Mouse (Mus musculus) kidney, adult 9 months (tissue): Measurements from ENCODE around the gene Dctn2.
A peak's percentile ranks its signal among the peaks of the same experiment; 100 is the strongest.

Source experiments
- DNase-seq: peaks from one replicate; pipeline ENCODE4 v3.0.0; 2022

Gene Dctn2

DNA sequence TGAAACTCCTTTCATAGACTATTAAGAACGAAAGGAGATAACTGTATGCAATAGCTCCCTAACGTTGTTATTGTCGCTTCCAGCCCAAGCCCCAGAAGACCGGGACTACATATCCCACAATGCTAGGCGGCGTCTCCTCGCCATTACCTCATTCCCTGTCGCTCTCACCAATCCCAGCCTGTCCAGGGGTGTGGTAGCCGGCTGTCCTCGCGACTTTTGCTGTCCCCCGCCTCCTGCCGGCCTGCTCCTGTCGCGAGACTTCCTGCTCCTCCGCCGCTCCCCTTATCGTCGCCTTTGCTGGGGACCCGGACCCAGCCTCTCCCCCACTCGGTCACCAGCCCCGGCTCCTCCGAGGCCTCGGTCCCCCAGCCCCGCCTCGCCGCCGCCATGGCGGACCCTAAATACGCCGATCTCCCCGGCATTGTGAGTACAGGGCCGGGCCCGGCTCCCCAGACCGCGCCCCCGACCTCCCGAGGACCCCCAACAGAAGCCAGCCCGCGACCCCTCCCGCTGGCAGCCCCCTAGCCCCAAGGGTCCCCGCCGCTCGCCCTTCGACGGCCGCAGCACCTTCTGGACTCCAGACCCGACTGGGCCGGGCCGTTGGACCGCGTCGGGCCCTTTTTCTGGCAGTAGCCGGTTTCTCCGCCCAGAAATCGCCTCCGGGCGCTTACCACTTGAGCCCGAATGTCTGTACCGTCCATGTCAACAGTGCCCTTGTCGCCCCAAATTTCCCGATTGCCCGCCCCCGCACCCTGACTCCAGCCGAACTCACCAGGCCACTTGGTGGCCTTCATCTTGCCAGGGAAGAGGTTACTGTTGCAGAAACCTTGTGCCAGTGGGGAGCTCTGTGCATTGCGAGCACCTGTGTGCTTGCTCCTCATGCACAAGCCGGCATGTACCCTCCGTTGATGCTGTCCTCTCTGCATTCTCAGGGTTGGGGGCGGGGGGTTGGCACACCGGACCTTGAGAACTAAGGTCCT is at the start of gene Dctn2:
Gene Dctn2, plus strand, starts transcription at position 257 of the 980 bp plus-strand sequence.
- peak; percentile 97 for DNase-seq

DNA sequence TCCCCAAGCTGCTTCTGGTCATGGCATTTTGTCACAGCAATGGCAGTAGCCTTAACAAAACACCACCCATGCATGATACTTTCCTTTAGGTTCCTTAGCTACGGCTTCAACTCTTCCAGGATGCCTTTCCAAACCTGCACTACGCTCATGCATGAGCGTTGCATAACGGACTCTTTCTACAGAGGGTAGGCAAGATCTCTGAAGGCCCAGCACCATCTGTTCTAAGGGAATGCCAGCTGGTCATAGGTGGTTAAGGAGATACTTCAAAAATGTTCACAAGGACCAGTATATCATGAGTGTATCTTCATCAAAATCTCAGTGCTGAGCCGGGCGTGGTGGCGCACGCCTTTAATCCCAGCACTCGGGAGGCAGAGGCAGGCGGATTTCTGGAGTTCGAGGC is 49.7 kb upstream of the Dctn2 start:
- no peak for DNase-seq

DNA sequence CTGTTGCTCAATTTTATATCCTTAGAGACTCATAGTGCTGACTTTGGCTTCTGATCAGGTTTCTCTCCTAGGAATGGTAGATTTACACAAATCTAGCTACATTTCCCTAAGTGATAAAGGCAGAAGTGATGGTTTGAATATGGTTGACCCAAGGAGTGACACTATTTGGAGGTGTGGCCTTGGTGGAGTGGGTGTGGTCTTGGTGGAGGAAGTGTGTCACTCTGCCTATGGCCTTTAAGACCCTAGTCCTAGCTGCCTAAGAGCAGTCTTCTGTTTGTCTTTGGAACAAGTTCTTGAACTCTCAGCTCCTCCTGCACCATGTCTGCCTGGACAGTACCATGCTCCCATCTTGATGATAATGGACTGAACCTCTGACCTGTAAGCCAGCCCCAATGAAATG is 49.0 kb upstream of the Dctn2 start:
- no peak for DNase-seq

DNA sequence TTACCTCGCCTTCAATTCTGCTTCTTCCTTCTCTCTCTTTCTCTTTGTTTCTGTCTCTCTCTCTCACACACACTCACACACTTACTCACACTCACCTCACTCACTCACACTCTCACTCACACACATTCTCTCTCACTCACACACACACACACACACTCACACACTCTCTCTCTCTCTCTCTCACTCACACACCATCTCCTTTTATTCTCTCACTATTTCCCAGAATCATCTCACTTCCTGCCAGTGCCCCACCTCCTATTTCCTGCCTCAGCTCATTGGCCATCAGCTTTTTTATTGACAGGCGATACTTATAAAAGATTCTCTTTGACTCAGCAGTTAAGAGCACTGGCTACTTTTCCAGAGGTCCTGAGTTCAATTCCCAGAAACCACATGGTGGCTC is 47.8 kb upstream of the Dctn2 start:
- no peak for DNase-seq

DNA sequence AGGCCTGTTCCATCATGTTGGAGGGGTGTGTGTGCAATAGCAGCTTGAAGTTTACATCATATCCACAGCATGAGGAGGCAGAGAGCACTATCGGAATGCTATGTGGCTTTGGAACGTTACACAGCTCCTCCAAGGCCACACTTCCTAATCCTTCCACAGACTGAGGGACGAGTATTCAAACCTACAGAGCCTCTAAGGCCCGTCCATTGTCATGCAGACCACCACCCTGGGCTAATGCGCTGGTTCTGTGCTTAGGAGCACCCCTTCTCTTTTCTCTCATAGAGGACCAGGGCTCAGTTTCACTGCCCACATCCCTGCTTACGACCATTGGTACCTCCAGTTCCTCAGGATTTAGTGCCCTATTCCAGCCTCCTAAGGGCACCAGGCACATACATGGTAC is 41.0 kb upstream of the Dctn2 start:
- DNase-seq: no peak

DNA sequence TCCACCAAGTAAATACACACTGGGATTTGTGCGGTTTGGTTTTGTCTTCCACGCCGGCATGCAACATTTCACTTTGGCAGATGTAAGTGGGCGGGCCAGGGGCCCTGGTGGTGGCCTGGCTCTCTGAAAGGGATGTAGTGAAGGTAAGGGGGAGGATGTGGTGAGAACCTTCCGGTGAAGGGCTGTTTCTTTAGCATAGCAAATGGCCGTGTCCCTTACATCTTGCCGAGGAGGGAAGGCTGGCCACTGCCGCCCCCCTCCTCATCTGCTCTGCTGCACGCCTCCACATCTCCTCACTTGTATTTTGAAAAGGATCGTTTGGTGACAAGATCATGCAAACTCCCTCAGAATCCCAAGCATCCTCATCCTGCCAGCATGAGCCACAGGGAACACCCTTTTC is 40.4 kb upstream of the Dctn2 start:
- DNase-seq: no peak

DNA sequence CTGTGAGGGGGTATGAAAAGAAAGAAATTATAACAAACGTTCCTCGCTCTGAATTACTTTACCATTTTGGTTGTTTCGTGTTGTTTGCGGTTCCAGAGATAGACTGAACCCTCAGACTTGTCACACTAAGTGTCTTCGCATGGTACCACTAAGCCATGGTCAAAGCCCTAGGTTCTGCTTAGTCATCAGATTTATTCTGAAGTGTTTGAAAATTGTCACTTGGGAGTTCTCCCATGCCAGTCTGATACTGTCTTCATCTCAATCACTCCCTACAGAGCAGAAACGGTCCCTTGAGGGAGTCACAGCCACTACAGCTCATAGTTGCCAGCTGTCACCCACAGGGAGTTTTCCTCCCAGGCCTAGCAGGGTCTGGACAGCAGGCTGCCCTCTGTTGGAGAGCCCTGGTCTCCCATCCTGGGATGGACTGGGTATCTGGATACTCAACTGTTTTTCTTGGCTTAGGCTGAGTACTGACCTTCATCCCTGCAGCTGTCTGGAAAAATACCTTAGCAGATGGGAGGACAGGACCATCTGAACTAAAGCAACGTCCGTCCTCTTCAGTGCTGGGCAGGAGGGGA is 39.8 kb upstream of the Dctn2 start:
- DNase-seq: peak; percentile 36

DNA sequence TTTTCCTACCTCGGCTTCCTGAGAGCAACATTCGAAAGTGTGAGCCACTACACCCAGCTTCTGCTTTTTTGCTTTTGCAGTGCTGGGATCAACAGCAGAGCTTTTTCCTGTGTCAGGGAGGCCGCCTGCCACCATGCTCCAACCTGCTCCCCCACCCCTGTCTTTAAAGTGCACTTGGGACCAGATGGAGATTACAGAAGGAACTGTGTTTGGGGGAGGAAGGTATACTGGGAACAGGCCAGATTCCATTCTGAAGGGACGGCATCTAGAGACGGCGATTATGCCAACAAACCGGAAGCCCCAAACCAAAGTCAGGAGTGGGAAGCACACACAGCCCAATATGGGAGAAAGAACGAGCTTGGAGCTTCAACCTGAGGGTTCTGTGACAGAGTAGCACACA is 39.0 kb upstream of the Dctn2 start:
- no peak for DNase-seq

DNA sequence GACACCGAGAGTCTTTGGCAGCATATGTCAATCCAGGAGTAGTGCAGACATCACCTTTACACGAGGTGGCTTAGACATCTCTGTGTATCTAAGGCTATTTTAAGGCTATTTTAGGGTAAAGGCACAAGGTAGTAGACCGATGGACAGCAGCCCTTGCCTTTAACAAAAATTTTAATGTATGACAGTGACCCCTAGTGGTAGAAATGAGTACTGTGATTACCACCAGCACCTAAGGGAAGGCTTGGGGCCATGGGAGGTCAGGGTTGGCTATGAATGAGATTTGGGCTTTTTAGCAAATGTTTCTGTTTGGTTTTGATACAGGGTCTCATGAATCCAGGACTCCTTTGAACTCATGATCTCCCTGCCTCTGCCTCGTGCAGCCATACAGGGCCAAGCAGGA is 37.3 kb upstream of the Dctn2 start:
- DNase-seq: peak; percentile 82

DNA sequence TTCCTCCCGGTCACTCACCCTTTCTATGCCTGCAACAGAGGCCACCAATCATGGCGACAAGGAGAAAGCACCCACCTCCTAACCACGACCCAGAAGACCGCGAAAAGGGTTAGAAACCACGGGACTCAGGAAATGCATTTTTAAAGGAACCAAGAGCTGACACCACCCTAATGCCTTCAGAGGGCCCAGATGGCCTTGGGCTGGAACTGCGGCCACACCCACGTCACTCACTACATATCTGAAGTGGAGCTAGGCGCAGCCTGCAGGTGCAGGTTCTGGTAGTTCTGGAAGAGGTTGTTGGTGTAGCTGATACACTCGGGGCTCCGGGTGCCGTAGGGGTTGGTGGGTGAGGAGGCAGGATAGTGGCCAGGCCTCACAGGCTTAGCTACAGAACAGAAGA is 35.5 kb upstream of the Dctn2 start:
- no peak for DNase-seq

DNA sequence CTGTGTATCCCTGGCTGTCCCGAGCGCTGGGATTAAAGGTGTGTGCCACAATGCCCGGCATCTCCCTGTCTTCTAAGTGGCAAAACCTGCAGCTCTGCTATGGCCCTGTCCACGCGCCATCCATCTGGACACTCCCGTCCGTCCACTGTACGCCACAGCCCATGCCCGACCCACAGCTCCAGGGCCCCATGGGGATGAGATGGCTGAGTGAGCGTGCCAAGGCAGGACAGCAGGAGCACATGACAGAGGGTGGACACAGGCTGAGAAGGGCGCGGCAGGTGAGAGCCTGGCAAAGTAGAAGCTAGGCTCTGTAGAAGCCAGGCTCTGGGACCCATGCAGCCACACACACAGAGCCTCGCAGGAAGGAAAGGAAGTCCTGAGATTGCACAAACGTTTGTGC is 34.4 kb upstream of the Dctn2 start:
- no peak for DNase-seq

DNA sequence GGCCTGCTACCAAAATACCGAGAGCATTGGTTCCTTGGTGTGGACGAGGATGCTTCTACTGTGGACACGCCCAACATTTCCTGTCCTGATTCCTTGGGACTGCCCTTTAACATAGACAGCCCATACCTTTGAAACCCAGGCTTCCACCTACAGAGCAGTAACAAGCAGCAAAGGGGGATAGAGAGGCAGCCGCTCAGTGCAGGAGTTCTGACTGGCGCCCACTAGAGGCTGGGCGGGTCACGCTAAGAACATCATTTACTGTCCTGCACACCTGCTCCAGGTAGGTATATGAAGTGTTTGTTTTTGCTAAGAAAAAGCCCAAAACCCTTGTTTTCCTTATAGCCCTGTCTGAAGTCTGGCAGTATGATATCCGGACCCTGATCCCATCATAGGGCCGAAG is 33.0 kb upstream of the Dctn2 start:
- no peak for DNase-seq

DNA sequence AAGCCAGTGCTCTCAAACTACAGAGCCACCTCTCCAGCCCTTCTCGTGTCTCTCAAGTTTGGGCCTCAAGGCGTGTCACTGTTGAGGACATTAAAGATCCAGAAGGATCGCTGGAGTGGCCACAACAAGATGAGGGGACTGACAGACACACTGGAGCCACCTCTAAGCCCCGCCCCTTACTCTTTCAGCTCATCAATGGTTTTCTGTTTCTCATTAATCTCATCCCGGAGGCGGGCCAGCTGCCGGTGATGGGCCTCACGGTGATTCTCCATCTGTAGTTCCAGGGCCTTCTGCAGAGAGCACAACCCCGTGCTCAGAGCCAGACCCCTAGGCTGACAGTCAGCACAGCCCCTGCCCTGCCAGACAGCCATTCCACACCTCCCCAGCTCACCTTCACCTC is 29.6 kb upstream of the Dctn2 start:
- no peak for DNase-seq

DNA sequence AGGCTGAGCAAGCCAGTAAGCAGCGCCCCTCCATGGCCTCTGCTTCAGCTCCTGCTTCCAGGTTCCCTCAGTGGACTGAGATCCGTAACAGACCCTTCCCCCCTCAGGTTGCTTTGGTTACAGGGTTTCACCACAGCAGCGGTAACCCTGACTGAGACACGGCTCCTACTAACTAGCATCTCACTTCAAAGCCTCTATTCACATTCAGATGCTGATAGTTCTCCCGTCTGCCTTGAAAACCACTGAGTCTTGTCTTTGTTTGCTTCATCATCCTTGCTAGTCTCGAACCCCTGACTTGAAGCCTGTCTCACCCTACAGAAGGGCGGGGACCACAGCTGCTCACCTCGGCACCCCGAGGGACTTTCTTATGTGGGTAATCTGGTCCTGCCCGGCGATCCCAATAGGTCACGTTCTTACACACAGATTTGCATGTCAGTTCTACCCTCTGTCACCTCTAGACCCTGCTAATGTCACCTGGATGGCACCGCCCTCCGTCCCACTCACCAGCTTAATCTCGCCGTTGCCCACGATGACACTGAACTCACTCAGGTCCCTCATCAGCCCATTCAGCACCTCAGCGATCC is 27.8 kb upstream of the Dctn2 start:
- no peak for DNase-seq

DNA sequence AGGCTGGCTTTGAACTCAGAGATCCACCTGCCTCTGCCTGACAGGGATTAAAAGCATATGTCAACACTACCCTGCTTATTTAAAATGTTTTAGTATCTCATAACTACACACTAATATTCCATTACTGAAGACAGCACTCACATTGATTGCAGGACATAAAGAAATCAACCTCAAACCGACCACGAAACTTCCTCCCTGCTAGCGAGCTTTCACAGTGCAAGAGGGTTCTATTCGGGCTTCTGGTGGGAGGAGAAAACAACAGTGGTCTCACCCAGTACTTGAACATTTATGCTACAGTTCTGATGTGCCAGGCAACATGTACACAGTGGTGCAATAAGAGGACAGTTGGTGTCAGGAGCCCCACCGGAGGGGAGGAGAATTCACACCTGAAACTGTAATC is 15.4 kb upstream of the Dctn2 start:
- no peak for DNase-seq

DNA sequence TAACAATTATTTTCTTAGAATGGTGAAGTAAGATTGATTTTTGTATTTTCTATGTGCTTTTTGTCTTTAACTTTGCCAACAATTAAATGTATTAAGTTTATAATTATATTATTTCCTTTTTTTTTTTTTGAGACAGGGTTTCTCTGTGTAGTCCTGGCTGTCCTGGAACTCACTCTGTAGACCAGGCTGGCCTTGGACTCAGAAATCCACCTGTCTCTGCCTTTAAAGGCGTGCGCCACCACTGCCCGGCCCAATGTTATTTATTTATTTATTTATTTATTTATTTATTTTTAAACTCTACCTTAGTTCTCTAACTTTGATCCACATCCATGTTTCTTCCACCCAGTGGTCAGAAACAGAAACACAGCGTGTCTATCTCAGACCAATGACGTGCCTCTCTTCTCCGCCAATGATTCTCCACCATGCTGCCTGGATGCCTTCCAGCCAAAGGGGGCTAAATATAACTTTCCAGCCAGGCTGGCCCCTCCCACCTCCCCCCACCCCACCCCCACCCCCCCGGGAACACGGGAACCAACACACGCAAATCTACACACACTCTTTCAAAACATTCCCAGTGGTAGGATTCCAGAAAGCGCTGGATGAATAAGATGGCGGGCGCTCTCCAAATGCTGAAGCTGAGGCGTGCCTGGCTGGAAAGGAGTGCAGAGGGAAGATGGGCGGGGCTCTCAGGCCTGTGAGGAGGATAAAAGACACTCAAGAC is 10.4 kb upstream of the Dctn2 start:
- DNase-seq: peak; percentile 53

DNA sequence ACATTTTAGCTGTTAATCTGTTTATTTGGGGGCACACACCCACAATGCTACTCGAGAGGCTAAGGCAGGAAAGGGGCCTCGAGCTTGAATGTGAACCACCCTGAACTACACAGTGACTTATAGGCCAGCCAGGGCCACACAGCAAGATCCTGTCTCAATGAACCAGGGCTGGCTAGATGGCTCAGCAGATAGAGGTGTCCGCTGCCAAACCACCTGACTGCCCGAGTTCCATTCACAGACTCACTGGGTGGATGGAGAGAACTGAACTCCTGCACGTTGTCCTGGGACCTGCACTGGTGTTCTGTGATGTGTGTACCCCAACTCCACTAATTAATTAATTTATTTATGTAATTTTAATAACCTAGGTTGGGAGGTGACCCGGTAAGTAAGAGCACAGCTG is 8.4 kb upstream of the Dctn2 start:
- no peak for DNase-seq

DNA sequence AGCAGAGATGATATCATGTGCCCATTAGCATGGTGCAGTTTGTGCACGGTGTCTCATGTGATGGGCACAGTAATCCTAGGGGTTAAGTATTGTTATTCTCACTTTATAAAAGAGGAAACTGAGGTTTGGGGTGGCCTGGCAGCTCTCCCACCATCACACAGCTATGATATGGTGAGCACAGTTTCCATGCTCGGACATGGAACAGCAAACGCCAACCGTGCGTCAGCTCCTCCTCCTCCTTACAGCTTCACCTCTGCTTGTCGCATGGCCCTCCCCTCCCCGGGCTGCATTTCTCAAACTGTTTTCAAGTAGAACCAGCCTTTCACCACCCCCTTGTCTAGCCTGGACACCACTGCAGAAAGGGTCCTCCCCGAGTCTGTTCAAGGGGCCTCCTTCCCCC is 7.7 kb upstream of the Dctn2 start:
- DNase-seq: no peak

DNA sequence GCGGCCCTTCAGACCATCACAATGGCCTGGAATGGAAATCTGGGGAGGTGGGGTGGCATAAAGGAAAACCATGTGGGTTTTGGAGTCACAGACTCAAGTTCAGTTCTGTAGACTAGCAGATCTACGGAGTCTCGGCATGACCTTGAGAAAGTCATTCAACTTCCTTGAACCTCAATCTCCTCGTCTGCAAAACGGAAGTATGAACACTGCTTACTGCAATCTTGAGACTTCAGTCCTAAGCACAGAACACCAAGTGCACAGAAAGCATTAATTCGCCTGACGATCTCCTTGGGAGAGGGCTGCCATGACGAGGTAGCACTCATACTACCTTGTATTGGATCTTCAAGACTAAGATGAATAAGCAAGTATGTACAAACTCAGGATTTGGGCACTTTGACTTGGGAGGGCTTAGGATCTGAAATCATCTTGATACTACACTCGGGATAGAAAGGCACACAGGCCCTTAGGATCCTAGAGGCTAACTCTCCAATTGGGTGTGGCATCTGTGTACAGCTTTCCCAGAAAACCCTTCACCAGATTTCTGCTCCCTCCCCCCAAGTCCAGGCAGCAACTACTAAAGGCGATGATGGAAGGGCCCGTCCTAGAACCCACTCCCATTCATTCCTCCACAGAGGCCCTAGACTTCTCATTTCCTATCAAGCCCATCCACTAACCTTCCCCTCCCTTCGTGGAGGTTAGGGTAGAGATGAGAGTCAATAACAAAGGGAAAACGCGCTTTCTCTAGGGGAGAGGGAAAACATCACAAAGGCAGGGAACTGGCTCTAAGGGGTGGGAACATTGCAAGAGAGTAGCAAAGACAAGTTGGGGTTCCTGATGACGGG is 4.2 kb upstream of the Dctn2 start:
- DNase-seq: no peak

DNA sequence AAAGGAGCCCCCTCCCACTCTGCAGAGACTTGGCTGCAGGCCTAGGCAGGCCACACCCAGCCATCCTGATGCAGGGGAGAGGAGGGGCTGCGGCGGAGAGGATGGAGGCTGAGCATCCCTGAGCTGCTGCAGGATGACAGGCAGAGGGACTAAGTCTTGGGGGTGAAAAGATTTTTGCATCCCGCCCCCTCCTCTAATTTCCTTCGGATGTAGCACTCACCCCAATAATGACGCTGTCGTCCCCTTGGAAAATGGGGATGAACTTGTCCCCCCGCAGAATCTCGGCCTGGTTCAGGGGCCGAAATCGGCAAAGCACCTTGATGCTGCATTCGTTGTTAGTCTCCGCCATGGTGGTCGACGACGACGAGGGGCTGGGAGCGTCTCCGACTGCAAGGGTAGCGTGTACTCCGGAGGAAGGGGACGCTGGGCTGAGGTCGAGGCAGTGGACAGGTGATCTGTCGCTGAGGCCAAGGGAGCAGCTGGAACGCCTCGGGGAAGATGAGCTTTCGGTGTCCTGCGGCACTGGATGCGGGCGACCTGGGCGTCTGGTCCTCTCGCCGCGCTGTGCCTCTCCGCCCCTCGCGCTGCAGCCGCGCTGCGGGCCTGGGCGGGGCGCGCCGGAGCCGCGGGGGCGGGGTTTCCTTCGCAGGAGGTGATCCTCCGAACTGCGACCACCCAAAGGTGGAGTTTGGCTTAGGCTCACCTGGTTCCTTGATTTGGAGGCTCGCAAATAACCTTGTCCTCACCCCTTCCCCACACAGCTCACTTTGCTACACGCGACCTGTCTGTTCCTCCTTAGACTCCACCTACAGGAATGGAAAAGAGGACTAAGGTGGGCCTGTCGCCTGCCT is 3.4 kb upstream of the Dctn2 start, which contains the start of gene Kif5a:
Gene Kif5a, minus strand, starts transcription at position 801 of the 851 bp plus-strand sequence.
- DNase-seq: no peak

DNA sequence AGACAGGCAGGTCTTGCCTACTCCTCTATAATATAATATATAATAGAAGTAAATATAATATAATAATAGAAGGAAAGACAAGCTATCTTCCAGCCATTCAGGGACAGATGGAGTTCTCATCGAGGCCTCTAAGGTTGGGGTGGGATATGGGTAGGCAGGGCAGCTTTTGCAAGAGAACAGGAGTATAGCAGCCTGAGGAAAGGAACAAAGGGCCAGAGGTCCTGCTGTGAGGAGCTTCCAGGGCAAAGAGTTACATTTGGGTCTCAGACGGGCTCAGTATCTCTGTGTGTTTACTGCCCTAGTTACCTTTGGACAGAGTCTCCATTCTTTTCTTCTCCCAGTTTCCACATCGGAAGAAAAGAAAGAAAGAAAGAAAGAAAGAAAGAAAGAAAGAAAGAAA is 2.5 kb upstream of the Dctn2 start:
- DNase-seq: no peak
